Mouse (Mus musculus) erythroblast, adult 5-6 weeks (primary cell): ENCODE data around the gene Susd2. TPM values are rescaled to one million over a fixed set of nuclear protein-coding genes. Genes with fewer than 3 reads are reported as not detected.

ENCODE experiments used
- ATAC-seq: replicated peaks from 2 replicates; pipeline ENCODE4 v1.8.0; 2016; ENCODE audit warnings: moderate number of reproducible peaks, mild to moderate bottlenecking, moderate TSS enrichment, inconsistent platforms; ENCODE audit not compliant: poor library complexity, low FRiP score, severe bottlenecking
- total RNA-seq, 2 experiments: library from RNA; stranded (forward) in 1 of 2; stranded (reverse) in 1 of 2; fragments of 150-400 nt in 1 of 2; fragments of 200-764, 138-1000 nt in 1 of 2; gene quantifications; 2 replicates each; pipeline versions ENCODE4 v1.2.3 to v1.2.4; 2015 to 2017; ENCODE audit warnings: low replicate concordance in 2 of 2

The Susd2 gene
- total RNA-seq, 2 experiments from 2014 or later: 4.0 to 5.2 TPM

DNA sequence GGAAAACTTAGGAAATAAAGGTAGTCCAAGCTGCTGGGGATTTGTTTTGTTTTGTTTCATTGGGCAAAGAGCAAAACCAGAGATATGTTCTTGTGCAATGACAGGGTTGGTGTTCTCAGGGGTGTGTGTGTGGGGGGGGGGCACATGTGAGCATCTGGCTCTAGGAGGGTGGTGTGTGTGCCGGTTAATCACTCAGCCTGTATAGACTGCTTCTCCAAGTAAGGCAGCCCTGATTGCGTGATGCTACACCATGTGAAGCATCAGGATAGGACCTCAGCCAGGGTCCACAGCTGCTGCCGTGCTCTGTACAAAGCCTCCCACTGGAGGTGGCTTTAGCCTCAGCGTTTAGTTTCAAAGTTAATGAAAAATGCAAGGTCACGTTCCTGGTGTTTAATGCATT is 10.8 kb downstream of the Susd2 start:
- ATAC-seq: no peak

DNA sequence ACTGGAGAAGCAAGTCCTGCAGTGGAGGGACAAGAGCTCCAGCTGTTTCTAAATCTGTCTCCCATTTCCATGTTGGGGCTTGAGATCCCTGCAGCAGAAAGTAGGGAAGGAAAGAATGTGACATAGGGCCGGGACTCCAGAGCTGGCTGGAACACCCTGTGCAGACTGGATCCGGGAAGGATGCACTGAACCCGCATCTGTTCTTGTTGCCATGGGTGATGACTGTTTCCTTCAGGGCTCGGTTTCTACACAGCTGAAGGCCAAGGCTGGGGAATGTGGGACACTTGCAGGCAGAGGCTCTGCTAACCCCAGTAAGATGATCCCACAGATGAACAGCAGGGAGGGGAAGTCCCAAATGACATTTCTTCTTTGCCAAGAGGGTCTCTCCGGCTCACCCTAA is 11.2 kb downstream of the Susd2 start:
- no peak for ATAC-seq

DNA sequence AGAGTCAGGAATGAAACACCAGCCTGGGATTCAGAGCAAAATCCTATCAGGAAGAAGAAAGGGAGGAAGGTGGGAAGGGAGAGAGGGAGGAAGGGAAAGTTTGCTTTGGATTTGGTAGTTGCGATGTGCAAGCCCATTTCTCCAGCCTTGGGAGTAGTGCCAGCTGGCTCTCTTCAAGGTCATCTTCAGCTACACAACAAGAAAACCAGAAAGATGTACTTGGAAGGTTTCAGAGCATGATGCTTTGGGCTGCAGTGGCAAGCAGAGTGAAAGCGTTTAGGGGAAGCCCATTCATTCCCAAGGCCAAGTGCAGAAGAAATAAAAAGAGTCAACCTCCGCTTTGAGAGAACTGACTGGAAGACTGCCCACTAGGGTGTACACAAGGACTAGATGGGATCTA is 16.3 kb downstream of the Susd2 start:
- ATAC-seq: no peak

DNA sequence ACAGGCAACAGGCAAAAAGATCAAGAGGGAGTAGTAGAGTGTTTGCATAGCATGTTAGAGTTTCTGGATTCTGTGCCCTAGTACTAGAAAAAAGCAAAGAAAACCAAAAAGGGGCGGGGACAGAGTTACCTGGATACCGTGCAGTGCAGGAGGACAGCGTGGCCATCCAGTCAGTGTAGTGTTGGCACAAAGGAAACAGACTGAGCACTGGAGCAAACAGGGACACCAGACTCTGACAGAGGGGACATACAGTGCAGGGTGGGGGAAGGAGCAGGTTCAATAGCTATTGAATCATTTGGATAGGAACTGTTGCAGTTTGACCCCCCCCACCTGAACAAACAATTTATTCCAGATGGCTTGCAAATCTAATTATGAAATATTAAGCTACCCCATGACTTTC is 16.8 kb downstream of the Susd2 start:
- ATAC-seq: no peak

DNA sequence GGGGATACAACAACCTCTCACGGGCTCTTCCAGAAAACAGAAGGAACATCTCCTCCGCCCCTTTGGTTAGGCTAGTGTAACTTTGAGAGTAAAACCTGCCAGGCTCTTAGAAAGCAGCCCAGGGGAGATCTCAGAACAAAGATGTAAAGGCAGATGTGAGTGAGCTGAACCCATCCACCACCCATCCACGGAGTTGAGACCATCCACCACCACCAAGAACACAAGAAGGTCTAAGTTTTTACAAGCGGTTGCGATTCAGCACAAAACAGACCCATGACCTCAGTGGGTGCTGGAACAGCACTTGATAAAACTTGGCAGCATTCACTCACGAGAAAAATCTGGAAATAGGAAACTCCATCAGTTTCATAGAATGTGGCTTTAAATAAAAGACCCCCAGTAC is 17.9 kb downstream of the Susd2 start:
- ATAC-seq: no peak

DNA sequence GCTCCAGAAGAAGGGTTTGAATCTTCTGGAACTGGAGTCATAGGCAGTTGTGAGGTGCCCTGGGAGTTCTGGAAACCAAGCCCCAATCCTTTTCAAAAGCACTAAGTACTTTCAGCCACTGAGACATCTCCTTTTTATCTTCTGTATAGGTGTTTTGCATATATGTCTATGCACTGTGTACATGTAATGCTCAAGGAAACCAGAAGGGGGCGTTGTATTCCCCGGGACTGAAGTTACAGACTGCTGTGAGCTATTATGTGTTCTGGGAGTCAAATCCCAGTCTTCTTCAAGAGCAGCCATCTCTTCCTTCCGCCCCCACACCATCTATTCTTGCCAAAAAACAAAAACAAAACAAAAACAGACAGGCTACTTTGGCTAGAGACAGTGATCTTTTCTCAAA is 23.0 kb downstream of the Susd2 start:
- ATAC-seq: no peak

DNA sequence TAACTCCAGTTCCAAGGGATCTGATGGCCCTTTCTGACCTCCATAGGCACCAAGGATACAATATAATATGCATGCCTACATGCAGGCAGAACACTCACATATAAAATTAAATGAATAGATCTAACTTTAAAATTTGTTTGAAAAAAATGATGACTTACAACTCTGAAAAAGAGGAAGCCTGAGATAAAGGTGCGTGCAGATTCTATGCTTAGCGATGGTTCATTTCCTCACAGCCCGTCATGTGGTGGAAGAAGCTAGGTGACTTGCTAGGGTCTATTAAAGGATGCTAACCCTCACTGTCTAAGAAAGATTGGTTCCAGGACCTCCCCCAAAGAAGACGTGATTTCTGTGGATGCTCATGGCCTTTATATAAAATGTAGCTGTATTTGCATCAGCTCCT is 27.8 kb downstream of the Susd2 start:
- no peak for ATAC-seq

DNA sequence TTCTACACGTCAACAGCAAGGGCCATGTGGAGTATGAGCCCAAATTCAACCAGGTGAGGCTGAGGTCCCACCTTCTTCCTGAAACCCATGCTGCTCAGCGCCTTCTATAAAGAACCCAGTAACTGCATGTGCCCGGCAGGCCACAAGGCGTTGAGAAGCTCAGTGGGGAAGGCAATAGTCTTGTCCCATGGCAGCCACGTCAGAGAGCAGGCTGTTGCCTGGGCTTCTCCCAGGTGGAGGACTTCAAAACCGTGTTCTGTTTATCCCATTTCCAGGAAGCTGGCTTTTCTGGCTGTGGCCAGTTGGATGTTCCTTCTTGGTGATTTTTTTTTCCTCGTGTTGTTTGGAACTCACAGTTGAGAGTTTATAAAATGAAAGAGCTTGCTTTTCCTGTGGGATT is 33.3 kb downstream of the Susd2 start:
- ATAC-seq: no peak

DNA sequence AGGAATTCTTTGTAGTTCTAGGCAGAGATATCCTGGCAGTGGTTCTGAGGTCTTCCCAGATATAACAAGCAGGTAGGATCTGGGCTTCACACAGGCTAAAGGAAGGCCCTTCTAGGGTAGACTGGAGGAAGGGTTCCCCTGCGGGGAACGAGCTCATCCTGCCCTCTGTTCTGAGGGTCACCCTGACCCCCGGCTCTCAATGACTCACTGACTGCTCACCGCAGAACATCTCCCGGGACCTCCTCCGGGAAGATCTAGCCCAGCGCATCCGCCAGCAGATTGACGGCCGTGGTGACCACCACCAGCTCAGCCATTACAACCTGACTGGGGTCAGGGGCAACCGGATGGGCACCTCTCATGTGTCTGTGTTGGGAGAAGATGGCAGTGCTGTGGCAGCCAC is 34.8 kb downstream of the Susd2 start:
- ATAC-seq: no peak

DNA sequence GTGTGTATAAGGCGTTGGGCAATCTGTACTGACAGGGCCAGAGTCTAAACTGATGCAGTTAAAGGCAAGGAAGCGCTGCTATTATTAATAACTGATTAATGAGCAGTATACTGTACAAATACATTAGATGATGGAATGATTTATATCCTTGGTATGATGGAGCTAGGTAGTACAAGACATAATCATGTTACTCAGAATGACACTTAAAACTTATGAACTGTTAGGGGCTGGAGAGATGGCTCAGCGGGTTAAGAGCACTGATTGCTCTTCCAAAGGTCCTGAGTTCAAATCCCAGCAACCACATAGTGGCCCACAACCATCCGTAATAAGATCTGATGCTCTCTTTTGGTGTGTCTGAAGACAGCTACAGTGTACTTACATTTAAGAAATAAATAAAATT is 36.6 kb downstream of the Susd2 start:
- ATAC-seq: no peak

DNA sequence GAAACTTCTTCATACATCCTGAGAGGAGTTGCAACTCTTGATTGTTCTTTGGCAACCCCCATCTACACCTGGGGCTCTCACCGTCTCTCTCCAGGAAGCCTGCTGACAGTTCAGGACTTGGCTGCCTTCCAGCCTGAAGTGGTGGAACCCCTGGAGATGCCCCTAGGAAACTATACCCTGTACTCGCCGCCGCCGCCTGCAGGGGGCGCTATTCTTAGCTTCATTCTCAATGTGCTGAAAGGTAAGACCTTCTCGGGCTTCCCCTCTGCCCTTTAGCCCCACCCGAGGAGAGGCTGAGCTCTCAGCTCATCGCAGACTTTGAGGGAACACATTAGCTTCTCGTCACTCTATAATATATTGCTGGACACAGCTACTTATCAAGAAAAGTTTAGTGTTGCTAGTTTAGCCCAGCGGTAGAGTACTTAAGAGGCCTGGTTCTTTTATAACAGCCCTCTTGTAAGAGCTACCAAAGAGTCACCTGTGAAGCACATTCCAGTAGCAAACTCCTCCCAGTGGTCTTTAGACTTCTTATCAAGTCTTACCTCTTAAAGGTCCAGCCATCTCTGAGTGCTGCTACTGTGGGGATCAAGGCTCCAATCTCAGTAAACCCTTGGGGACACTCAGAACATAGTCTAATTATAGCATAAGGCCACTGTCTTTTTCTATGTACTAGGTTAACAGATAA is 38.5 kb downstream of the Susd2 start:
- no peak for ATAC-seq

DNA sequence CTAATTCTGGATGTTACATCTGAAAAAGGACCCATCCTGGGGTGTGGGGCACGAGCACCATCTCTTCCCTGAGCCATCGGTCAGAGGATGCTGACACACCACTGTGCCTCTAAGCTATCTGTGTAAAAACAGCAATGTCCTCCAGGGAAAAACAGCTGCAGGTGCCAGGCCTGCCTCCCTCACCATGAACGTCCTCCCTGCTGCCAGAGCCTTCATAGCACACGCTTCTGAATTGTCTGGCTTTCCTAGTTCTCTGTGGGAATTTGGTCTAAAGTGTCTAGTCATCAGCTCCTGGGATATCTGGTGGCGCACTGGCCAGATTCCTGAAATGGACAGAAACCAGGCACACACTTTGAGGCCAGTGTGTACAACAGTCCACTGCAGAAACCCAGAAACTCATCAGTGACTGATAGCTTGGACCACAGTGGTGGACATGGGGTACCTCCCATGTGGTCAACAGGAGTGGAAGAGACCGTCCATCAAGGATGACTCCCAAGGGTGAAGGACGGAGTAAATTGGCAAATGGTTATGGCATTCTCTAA is 43.5 kb downstream of the Susd2 start:
- ATAC-seq: no peak

DNA sequence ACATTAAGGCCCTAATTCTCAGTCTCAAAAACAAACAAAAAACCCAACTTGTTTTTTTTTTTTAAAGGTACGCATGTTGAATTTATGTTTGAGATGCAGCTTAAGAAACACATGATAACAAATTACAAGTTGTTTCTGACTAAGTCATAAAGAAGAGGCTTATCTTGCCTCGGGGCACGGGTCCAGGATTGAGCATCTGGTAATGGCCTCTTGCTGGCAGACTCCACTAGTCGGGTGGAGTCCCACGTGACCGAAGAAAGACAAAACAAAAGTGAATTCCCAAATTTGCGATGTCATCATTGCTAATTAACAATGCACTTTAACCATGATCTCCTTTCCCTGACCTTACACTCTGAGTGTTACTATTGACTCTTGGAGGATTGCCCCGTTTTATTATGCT is 47.8 kb downstream of the Susd2 start:
- ATAC-seq: no peak

DNA sequence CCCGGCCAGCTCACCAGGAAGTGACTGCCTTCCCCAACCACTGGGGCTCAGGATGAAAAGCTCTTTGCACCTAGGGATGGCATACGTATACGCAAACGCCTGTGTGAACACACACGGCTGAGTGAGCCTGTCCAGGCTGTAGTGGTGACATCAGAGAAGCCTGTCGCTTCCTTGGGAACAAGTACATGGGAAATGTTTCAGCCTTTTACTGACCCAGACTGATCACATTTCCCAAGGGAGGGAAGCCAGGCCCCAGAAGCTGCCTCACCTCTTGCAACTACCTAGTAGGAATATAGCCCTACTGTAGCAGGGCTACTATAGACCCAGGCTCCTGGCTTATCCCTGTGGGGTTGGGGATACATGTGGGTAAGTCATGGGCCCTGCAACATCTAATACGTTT is 51.2 kb downstream of the Susd2 start:
- ATAC-seq: no peak

DNA sequence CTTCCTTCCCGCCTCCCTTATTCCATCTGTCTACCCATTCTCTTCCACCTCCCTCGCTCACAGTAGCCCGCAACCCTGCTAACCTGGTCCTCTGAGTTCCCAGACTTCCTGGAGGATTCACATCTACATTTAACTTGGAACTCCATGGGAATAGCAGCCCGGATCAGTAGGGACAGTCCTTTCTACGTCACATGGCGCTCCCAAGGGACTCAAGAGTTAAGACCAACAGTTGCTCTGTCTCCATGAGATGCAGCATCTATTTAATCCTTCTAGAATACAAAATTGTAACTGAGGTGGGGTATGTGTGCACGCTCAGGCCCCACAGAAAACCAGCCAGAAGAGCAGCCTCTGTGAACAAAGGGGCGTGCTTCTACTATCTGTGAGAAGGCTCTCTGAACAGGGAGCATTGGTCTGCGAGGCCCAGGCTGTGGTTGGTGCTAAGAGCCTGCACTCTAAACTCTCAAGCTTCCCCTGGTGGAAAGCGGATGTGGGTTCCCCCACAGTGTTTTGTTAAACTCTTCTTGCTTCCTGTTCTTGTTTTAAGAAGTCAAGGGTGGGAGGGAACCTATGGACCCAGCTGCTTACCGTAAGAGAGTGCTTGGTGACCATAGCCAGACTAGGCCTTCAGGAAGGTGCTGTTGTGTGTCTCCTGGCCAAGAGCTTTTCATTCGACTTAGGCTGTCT is 52.5 kb downstream of the Susd2 start:
- ATAC-seq: no peak

DNA sequence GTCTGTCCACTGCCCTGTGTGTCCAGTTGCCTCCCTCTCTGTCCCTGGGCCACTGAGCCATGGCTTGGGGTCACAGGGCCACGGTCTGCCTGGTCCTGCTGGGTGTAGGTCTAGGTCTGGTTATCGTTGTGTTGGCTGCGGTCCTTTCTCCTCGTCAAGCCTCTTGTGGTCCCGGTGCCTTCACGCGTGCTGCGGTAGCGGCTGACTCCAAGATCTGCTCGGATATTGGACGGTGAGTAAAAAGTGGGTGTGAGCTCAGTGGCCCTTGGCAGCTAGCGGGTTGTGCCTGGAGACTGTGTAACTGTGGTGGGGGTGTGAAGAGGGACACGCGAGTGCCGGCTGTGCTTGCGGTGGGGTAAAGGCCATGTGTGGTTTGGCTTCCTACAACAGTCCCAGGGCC is 54.2 kb downstream of the Susd2 start:
- no peak for ATAC-seq

DNA sequence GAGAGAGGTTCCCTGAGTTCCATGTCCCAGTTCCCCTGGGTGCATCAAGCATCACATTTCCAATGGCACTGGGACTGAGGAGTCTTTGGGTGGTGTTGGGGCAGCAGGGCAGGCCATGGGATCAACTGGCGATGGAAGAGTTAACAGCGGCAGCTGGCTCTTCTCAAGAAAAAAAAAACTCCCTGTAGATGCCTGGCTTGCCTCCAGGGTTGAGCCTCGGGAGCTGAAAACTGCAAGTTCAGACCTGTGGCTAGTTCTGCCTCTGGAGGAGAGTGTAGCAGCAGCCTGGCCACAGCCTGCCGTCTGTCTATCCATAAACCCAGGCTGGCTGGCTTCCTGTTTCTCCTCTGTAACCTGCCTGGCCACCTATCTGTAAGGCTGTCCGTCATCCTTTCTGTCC is 54.7 kb downstream of the Susd2 start, which contains the start of gene Ggt5:
Ggt5 (plus strand) TSS at position 212 of the 400 bp plus-strand sequence.
- no peak for ATAC-seq

DNA sequence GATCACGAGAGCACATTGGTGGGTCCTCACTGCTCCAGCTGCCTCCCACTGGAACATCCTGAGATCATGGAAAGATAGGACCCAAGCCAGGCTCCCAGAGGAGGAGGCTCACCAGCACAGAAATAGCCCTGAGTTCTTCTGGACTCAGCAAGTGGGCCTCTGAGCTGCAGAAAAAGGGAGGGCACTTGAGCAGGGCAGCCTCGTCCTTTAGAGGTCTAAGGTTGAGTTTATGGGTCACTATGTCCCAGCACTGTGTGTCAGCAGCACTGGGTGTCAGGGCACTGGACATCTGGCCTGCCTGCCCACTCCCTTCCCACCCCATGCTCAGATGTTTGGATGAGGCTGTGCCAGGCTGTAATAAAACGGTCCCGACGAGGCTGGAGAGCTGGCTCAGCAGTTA is 55.5 kb downstream of the Susd2 start:
- ATAC-seq: no peak

DNA sequence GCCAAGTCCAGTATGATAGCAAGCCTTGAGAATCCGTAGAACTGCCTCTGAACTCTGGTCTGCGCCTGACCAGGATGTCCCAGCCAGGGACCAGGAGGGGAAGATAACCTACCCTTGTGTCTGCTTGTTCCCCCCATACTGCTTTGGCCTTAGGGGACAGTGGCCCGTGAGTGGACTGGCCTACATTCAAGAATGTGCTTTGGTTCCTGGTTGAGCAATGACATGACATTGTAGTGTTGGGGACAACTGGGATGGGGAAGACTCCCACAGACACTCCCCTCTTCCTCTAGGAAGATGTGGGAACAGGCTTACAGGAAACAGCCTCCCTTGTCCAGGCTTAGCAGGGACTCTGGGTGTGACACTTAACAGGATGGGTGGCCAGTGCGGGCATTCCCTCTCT is 56.0 kb downstream of the Susd2 start:
- ATAC-seq: no peak
